Mouse (Mus musculus) monocyte, adult 2 months (primary cell): ENCODE results near the gene Rreb1.

Experiments used
- DNase-seq, 2 experiments: peaks; one replicate each; pipeline ENCODE4 v3.0.0; 2022; ENCODE audit warnings: low spot score in 2 of 2, low read depth in 1 of 2

The Rreb1 gene

DNA sequence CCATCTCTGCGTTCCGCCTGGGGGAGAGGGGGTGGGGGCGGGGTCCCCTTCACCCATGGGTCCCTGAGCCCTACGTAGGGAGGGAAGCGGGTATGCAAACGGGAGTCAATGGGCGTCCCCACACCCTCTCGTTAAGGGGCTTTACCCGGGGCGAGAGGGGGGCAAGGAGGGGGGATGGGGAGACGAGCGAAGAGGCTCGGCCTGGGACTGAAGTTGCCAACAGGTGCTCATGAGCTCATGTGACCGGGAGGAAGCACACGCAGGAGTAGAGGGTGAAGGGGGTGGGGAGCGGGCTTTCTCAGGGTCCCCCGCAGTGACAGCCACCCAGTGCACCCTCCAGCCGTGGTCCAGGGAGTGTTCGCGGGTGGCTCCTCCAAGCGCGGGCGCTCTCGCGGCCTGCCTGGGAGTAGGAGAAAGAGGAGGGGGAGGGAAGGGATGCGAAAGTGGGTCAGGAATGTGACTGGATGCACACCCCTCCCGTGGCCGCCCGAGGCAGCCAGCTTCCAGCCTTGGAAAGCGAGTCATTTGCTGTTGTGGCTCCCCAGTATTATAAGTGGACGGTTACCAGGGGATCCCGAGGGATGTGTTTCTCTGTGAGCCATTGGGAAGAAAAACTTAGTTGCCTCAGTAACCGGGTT is 513 bp downstream of the Rreb1 start:
- no peak for DNase-seq

DNA sequence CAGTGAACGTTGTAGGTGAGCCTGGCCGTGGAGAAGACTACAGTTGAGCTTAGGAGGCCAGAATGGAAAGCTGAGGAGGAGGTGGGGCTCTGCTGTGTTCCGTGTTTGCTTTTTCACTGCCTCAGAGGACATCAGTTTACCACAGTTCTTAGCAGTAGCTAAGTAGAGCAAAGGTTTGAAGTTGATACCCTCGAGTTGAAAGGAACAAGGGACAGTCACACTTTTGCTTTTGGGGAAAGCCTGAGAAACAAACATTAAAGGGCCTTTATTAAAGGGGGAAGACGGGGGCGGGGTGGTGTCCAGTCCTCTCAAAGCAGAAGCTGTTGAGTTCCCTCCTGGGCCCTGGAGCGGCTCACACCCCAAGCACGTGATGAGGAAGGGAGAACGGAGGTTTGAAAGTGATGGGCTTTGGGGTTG is 1.1 kb downstream of the Rreb1 start:
- DNase-seq: peak in 1 of 2 experiments; percentile 54

DNA sequence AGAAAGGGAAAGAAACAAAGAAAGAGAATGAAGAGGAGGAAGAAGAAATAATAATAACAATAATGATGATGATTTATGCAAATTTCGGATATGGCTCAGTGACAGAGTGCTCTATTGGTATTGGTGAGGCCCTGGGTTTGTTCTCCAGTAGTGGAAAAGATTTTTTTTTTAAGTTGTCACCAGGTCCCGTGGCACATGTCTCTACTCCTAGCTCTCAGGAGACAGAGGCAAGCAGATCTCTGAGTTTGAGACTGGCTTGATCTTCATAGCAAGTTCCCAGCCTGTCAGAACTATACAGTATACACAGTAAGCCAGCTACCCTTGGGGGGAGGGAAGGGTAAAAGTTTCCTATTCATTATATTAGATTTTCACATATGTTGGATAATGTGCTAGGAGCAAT is 3.4 kb downstream of the Rreb1 start:
- DNase-seq: no peak

DNA sequence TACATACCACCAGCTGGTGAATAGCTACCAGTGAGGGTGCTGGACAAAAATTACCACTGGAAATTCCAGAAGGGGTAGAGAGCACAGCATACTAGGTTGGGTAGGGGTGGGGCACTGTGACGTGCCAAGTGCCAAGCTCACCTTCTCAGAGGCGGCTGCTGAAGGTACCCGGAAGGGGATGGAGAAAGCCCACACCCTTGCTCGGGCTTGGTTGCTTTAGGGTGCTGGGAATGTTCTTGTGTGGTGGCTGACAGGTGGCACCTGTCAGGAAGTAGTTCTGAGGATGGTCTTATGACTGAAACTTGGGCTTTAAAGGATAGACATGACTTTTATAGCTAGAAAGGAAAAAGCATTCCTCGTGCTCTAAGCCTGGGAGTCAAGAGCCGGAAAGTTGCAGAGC is 3.9 kb downstream of the Rreb1 start:
- no peak for DNase-seq

DNA sequence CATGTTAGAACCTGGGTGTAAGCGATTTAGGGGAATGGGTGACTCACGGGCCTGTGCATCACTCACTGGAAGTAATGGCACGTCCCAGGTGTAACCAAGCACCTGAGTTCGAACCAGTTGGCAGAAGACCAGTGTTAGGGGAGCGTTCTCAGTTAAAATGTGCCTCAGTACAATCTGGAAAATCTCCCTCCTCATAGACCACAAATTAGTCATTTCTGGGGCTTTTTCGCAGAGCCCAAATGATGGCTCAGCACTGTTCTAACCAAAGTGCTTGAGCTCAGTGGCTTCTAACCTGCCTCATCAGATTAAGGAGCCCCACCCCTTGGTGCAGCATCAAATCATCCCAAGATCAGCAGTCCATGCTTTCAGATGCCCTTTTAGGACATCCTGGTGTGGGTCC is 5.5 kb downstream of the Rreb1 start:
- no peak for DNase-seq

DNA sequence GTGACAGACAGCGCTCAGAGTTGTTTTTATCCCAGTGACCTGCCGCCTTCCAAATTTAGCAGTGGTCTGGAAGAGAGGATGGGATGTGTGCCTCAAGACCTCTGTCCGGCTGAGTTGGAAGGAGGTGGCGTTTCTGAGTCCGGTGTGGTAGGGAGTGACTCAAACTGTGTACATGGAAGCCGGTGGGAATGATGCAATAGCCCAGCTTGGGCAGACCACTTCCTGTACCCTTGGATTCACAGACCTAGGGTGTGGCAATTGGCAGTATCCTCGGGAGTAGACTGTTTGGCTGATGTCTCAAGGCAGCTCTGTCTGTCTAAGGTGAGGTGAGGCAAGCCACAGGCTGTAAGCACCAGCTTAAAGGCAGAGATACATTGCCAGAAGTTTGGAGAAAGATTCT is 6.0 kb downstream of the Rreb1 start:
- peak in 1 of 2 experiments; percentile 26 for DNase-seq

DNA sequence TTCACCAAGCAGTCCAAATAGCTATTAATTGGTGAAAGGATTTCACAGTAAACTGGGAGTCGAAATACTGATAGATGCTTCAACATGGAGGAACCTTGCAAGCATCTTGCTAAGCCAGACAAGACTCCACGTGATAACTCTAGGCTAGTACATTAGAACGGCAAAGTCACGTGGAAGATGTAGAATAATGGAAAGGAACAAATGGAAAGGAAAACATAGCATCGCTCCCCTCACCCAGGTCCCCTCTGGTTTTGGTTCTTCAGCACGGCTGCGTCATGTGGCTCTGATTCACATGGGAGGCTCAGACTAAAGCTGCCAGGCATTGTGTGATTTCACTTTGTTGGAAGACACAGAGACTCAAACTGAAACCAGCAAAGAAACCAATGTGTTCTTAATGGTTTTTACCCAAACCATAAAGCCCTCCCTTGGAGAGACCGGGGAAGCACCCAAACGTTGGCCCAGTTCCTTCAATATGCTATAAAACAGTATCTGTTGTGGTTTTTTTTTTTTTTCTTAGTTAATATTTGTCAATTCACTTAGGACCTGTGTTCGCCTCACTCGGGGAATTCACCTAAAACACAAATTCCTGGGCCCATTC is 14.6 kb downstream of the Rreb1 start:
- no peak for DNase-seq

DNA sequence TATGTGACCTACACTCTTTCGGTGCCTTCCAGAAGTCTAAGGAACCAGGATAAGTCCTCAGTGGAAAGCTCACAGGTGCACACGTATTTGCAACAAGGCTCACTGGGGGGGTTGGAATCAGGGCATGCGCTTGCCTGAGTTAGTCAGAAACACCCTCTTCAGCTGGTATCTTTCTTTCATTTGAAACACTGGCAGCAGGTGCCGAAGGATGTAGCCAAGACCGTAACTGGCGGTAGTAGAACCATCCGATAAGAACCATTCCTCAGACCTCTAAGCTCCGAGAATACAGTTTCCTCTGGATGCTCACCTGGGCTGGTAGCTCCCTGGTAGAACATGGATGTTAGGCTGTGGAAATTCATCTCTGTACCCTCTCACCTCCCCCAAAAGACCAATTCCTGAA is 20.6 kb downstream of the Rreb1 start:
- no peak for DNase-seq

DNA sequence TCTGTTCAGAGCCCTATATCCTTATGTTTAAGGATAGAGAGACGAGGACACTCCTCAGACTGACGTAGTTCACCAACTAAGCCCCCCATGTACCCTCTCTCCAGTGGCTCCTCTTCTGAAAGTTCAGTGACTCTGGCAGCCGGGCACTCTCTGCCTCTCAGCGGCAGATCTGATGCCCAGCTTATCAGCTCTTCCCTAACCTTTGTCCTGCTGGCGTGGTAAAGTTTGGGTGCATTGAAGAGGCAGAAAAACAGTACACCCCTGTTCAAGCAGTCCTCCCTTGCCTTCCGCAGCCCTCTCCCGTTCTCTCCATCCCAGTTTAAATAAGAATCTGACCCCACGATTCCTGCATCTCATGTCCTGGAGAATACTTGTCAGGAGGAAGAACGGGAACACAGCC is 21.2 kb downstream of the Rreb1 start:
- DNase-seq: no peak

DNA sequence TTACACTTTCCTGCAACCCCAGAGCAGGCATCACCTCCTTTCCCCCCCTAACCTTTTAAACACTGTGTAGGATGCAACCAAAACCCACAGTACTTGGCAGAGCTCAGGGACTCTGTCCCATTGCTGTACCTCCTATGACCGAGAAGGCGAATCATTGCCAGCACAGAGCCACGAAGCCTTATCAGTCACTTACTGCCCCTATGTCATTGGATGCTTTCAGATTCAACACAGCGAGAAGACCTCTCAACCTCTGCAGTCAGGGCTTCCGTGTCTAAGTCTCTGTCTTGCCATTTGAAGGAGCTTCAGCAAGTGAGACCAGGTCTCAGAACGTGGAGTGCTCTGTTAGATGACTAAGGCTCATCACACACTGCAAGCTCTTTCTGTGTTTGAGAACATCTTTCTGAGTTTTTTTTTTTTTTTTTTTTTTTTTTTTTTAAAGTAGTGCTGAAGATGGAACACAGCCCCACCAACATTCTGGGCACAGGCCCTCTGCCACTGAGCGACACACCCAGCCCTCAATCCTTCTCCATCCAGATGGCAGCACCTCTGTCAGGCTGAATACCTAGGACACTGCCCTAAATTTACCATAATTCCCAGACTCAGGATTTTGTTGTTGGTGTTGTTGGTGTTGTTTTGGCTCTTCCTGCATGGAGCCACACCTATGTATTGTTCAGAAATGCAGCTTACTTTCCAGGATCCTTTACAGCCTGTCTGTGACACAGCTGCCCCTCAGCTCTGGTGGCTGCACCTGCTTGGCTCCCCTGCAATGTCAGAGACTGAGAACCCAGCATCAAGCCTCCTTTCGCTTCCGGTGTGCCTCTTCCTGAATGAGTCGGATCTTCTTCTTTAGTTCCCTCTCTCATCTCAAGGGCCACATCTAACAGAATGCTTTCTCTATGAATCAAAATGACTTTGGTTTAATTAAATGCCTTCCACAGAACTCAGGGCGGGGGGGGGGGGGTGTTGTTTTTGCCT is 23.2 kb downstream of the Rreb1 start:
- no peak for DNase-seq

DNA sequence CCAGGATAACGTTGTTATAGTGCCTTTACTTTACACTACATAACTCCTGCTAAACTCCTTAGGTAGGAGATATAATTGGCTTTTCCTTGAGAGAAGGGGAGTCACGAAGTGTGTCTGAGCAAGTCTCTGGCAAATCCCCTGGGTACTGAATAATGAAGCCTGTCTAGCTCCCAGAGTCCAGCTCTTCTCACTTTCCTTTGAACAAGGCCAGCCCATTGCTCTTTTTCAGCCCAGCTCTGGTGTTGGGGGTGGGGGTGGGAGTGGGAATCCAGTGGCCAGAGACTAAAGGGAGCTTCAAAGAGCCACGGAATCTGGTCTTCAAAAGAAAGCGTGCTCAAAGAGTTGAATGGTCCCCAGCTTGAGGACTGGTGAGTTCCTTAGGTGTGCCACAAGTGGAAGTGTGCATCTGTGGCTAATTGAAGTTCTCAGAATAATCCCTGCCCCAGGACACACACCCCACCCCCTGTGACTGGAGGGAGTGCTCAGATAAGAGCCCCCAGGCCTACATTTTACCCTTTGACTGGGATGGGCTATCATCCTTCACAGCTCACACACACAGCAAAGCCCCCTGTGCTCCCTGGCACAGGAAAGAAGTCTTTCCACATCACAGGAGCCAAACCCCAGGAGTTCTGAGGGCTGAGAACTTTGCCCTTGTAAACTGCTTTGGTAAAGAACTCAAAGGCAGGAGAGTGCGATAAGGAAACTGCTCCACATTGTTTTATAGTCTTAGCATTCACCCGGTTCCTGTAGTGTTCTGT is 24.2 kb downstream of the Rreb1 start:
- DNase-seq: no peak

DNA sequence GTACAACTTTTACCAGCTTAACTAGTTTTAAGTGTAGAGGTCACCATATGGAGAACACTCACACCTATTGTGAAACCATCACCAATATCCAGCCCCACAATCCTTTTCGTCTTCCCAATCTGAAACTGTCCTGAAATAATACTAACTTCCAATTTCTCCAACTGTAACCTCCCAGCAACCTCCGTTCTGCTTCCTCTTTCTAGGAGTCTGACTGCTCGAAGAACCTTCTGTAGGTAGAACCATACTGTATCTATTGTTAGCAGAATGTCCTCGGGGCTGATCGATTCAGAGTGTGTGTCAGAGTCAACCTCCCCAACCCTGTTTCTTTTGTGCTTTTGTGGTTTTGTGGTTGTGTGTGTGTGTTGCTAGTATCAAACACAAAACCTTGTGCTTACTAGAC is 25.0 kb downstream of the Rreb1 start:
- DNase-seq: no peak

DNA sequence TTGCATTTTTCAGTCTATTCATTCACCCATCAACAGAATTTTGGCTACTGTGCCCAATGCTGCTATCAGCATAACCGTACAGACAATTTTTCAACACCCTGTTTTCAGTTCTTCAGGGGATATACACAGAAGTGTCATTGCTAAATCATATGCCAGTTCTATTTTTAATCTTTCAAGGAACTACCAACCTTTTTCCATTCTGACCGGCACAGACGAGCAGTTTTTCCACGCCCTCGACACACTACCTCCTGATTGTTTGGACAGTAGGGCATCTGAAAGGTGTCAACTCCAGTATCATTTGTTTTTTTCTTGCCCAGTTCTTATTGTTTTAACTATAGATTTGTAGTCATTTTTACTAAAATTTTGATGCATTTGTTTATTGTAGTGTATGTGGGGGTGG is 25.8 kb downstream of the Rreb1 start:
- no peak for DNase-seq

DNA sequence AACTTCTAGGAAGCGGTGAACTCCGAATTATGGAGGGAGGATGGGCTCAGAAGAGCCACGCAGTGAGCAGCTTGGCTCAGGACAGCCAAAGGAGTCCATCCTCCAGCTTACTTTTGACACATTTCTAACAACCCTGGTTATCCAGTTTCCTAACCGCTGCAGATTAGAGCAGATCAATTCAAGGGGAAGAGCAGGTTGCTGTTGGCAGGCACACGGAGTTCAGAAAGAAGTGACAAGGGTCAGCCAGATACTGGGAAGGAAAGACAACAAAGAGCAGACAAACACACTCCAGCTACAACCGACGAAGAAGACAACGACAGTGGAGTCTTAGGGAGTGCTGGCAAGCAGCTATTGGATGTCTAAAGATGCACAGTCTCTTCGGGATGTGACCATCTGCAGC is 36.8 kb downstream of the Rreb1 start:
- no peak for DNase-seq

DNA sequence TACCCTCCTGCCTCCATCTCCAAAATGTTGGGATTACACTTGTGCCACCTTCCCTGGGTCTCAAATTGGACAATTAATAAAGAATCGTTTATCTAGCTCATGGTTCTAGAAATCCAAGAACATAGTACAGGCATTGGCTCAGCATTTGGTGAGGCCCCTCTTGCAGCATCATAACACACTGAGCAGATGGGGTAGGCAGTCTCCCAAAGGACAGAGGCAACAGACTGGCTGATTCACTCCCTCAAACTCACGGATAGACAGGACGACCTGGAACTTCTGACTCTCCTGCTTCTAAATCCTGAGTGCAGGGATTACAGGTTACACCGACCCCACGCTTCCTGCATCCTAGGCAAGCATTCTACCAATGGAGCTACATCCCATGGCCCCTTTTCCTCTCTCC is 38.5 kb downstream of the Rreb1 start:
- DNase-seq: no peak

DNA sequence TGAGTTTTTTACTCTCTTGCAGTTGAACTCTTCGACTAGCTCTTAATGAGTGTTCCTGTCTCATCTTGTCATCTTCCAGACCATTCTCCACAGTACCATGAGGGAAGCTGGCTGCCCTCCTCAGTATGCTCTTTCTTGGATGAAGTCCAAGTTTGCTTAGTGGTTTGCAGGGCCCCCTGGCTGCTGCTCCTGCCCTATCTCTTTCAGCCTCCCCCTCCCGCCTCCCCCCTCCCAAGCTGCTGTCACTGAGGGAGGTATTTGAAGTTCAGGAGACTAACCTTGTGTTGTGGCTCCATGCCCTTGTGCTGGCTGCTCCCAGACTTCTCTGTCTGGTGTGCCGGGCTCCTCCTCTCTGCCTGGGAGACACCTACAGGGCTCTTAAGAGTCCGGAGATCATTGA is 43.2 kb downstream of the Rreb1 start:
- DNase-seq: no peak

DNA sequence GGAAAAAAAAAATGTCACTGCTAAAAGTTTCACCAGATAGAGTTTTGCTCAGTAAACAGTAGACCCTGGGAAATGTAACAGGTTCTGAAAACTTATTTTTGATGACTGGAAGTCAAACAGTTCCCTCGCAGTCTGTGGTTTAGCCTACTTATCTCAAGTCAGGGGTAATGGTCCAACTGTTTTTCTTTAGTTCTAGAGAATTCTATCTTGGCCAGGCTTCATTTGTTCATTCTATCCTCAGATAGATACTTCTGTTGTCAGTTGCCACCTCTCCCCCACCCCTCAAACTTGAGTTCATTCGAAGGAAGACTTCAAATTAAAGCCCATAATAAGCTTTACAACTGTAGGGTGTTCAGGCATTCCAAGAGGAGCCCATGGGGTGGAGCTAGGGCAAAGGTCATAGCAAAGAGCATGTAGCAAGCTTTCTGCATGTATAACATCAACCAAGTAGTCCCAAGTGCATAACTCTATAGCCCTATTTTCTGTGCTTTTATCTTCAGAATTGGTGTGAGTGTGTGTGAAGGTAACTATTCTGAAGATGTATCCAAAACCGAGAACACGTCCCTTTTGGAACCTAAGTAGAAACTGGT is 46.2 kb downstream of the Rreb1 start:
- DNase-seq: no peak

DNA sequence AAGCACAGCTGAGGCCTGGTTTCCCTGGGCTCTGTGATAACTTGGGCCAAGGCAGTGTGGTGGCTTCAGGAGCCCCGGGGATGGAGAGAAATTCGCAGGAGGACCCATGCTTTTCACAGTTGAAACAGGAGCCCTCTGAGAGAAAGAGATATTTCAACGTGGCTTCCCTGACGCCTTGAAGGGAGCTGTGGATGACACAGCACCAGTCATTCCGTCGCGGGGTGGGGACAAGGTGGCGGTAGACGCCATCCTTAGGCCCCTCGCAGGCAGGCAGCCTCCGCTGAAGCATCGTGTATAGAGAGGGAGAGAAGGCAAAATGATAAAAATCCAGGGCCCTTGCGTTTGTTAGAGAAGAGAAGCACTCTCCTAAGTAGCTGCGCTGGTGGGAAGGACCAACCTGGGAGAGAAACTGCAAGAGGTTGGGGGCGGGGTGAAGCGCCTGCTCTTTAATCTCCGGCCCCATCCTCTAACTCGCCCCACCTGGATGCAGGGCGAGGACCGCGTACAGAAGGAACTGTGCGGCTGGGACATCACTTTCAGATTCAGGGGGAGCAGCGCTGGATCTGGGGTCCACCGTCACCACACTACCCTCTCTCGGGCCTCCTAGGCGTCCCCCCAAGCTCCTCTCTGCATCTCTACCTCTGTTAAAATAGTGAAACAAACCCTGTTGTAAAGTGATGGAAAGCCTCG is 46.9 kb downstream of the Rreb1 start:
- no peak for DNase-seq

DNA sequence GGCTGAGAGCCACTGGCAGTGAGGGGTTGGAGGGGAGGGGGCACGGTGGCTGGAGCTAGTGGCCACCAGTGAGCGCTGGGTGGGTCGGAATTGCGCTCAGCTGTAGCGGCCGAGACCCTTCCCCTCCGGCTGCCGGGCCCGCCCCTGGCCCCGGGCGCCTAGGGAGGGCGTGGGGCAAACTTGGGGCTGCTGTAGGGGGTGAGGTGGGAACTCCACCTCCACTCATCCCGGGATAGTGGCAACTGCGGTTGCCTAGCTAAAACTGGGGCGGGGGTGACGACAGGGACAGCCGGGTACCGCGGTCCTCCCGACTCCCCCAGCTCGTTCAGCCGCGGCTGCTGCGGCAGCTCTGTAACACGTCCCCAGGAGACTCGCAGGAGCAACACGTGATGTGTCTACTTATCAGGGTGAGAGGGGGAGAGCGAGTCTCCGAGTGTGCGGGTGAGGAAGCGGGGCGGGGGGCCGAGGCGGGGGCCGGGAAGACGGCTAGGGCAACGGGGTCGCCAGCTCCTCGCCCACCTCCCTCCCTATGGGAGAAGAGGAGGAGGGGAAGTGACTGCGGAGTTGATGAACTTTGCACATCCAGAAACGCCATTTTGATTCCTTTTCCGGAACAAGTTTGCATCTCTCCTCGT is 47.6 kb downstream of the Rreb1 start:
- peak in 1 of 2 experiments; percentile 30 for DNase-seq
